Mouse (Mus musculus): Measurements from ENCODE around the gene Cblb. TPM values are rescaled to one million over a fixed set of nuclear protein-coding genes. Genes with fewer than 3 reads are reported as not detected.

Gene Cblb
- polyA plus RNA-seq, 1 experiment = 6.8 TPM

- no peaks in the 10 kb centered on the region for H3K27me3 ChIP-seq (ENCODE audit: control insufficient read depth, insufficient read depth, insufficient read length)
Measured at GRCm38 (mm10) chr16:52242144-52242543, 211.1 kb downstream of the Cblb start.

GRCm38 (mm10) chr16:52243421-52243973 lies 212.5 kb downstream of the Cblb start:
- H3ac ChIP-seq (ENCODE audit: control insufficient read depth, insufficient read length, low read depth) = no peak overlapping the region
- no peaks in the 10 kb centered on the region for H3K79me2 ChIP-seq (ENCODE audit: control insufficient read depth, insufficient read depth)
- H3K4me3 ChIP-seq (ENCODE audit: insufficient read depth, poor library complexity, severe bottlenecking) = no peak overlapping the region
- TF ChIP-seq MYOD1 (IDR thresholded peaks at IDR 0.05; ENCODE audit: control insufficient read depth, insufficient read length, low read depth) (no peak), USF1 (IDR thresholded peaks at IDR 0.05; ENCODE audit: low read depth) (no peak), CTCF (IDR thresholded peaks at IDR 0.05; ENCODE audit: control insufficient read depth, insufficient read depth, insufficient read length) (no peak), MYOG (IDR thresholded peaks at IDR 0.05; ENCODE audit: control insufficient read depth, extremely low read depth, insufficient read length) (no peak), FOSL1 (IDR thresholded peaks at IDR 0.05; ENCODE audit: insufficient read depth, low read length, poor library complexity, severe bottlenecking) (no peak), MAX (IDR thresholded peaks at IDR 0.05) (no peak), CEBPB (IDR thresholded peaks at IDR 0.05; ENCODE audit: low read depth) (no peak)
- no peaks in the 10 kb centered on the region for H3K27me3 ChIP-seq (ENCODE audit: control insufficient read depth, insufficient read depth, insufficient read length)
- peaks cover under 1% of the 10 kb centered on the region for H3K36me3 ChIP-seq (ENCODE audit: control insufficient read depth, insufficient read depth)
- no peaks in the 10 kb centered on the region for H3K79me3 ChIP-seq (ENCODE audit: low read depth)

More at GRCm38 (mm10) chr16:52242144-52242543, 211.1 kb downstream of the Cblb start:
- Histone ChIP-seq H3K36me3 (ENCODE audit: control insufficient read depth, insufficient read depth) (no peaks in the 10 kb centered on the region), H3K79me2 (ENCODE audit: control insufficient read depth, insufficient read depth) (no peaks in the 10 kb centered on the region), H3K4me3 (ENCODE audit: insufficient read depth, poor library complexity, severe bottlenecking) (no peak overlapping the region), H3ac (ENCODE audit: control insufficient read depth, insufficient read length, low read depth) (no peak overlapping the region), H3K79me3 (ENCODE audit: low read depth) (no peaks in the 10 kb centered on the region)
- TF ChIP-seq CTCF (IDR thresholded peaks at IDR 0.05; ENCODE audit: control insufficient read depth, insufficient read depth, insufficient read length) (no peak), USF1 (IDR thresholded peaks at IDR 0.05; ENCODE audit: low read depth) (no peak), MAX (IDR thresholded peaks at IDR 0.05) (no peak), MYOD1 (IDR thresholded peaks at IDR 0.05; ENCODE audit: control insufficient read depth, insufficient read length, low read depth) (no peak), MYOG (IDR thresholded peaks at IDR 0.05; ENCODE audit: control insufficient read depth, extremely low read depth, insufficient read length) (no peak), CEBPB (IDR thresholded peaks at IDR 0.05; ENCODE audit: low read depth) (no peak), FOSL1 (IDR thresholded peaks at IDR 0.05; ENCODE audit: insufficient read depth, low read length, poor library complexity, severe bottlenecking) (no peak)

- H3K27me3 ChIP-seq (ENCODE audit: control insufficient read depth, insufficient read depth, insufficient read length) = no peaks in the 10 kb centered on the region
- H3ac ChIP-seq (ENCODE audit: control insufficient read depth, insufficient read length, low read depth) = no peak overlapping the region
- no peak for TF ChIP-seq USF1 (IDR thresholded peaks at IDR 0.05; ENCODE audit: low read depth)
- no peak for TF ChIP-seq MYOG (IDR thresholded peaks at IDR 0.05; ENCODE audit: control insufficient read depth, extremely low read depth, insufficient read length)
- TF ChIP-seq CEBPB (IDR thresholded peaks at IDR 0.05; ENCODE audit: low read depth) = no peak
- TF ChIP-seq MYOD1 (IDR thresholded peaks at IDR 0.05; ENCODE audit: control insufficient read depth, insufficient read length, low read depth) = no peak
- no peak for TF ChIP-seq FOSL1 (IDR thresholded peaks at IDR 0.05; ENCODE audit: insufficient read depth, low read length, poor library complexity, severe bottlenecking)
- no peak for TF ChIP-seq CTCF (IDR thresholded peaks at IDR 0.05; ENCODE audit: control insufficient read depth, insufficient read depth, insufficient read length)
- TF ChIP-seq MAX (IDR thresholded peaks at IDR 0.05) = no peak
- no peak overlapping the region for H3K4me3 ChIP-seq (ENCODE audit: insufficient read depth, poor library complexity, severe bottlenecking)
- no peaks in the 10 kb centered on the region for H3K79me3 ChIP-seq (ENCODE audit: low read depth)
- peaks cover 21% of the 10 kb centered on the region for H3K36me3 ChIP-seq (ENCODE audit: control insufficient read depth, insufficient read depth)
- no peaks in the 10 kb centered on the region for H3K79me2 ChIP-seq (ENCODE audit: control insufficient read depth, insufficient read depth)
Measured at GRCm38 (mm10) chr16:52250196-52250595, 219.2 kb downstream of the Cblb start.

GRCm38 (mm10) chr16:52250935-52251334 lies 219.9 kb downstream of the Cblb start:
- no peak overlapping the region for H3K4me3 ChIP-seq (ENCODE audit: insufficient read depth, poor library complexity, severe bottlenecking)
- no peak overlapping the region for H3ac ChIP-seq (ENCODE audit: control insufficient read depth, insufficient read length, low read depth)
- peaks cover 21% of the 10 kb centered on the region for H3K36me3 ChIP-seq (ENCODE audit: control insufficient read depth, insufficient read depth)
- H3K79me2 ChIP-seq (ENCODE audit: control insufficient read depth, insufficient read depth) = no peaks in the 10 kb centered on the region
- TF ChIP-seq MYOD1 (IDR thresholded peaks at IDR 0.05; ENCODE audit: control insufficient read depth, insufficient read length, low read depth) (no peak), USF1 (IDR thresholded peaks at IDR 0.05; ENCODE audit: low read depth) (no peak), FOSL1 (IDR thresholded peaks at IDR 0.05; ENCODE audit: insufficient read depth, low read length, poor library complexity, severe bottlenecking) (no peak), MAX (IDR thresholded peaks at IDR 0.05) (no peak)
- H3K79me3 ChIP-seq (ENCODE audit: low read depth) = no peaks in the 10 kb centered on the region
- H3K27me3 ChIP-seq (ENCODE audit: control insufficient read depth, insufficient read depth, insufficient read length) = no peaks in the 10 kb centered on the region
